Mouse (Mus musculus): ENCODE results near the gene Dnajc6. TPM values are rescaled to one million over a fixed set of nuclear protein-coding genes. Genes with fewer than 3 reads are reported as not detected.

Gene Dnajc6
- polyA plus RNA-seq, 1 experiment = 31.9 TPM

GRCm38 (mm10) chr4:101669811-101670210, 173.4 kb downstream of the Dnajc6 start:
- Histone ChIP-seq H3K4me1 (replicated peaks; ENCODE audit: control insufficient read depth, insufficient read depth, low read length) (no peaks in the 10 kb centered on the region), H3K4me3 (ENCODE audit: control insufficient read depth, insufficient read depth, low read length) (no peak overlapping the region), H3K27ac (ENCODE audit: control insufficient read depth, insufficient read depth, low read length) (no peak overlapping the region), H3K27me3 (ENCODE audit: control insufficient read depth, insufficient read depth, low read length) (no peaks in the 10 kb centered on the region), H3K36me3 (ENCODE audit: control insufficient read depth, insufficient read depth, low read length) (no peaks in the 10 kb centered on the region)
- DNase-seq = no peak
- TF ChIP-seq CTCF (IDR thresholded peaks at IDR 0.05; ENCODE audit: borderline replicate concordance, control insufficient read depth, extremely low read depth, insufficient read depth, low read length, poor library complexity) = no peak
- no peak for TF ChIP-seq POLR2A (IDR thresholded peaks at IDR 0.05; ENCODE audit: control insufficient read depth, extremely low read depth, insufficient read depth, low read length, poor library complexity)
- whole genome bisulfite sequencing = 86% methylated on average over 5 of the region's 5 CpGs

- H3K4me3 ChIP-seq (ENCODE audit: control insufficient read depth, insufficient read depth, low read length) = no peak overlapping the region
- TF ChIP-seq POLR2A (IDR thresholded peaks at IDR 0.05; ENCODE audit: control insufficient read depth, extremely low read depth, insufficient read depth, low read length, poor library complexity) (no peak), CTCF (IDR thresholded peaks at IDR 0.05; ENCODE audit: borderline replicate concordance, control insufficient read depth, extremely low read depth, insufficient read depth, low read length, poor library complexity) (no peak)
- no peak for DNase-seq
- no peaks in the 10 kb centered on the region for H3K36me3 ChIP-seq (ENCODE audit: control insufficient read depth, insufficient read depth, low read length)
- no peak overlapping the region for H3K27ac ChIP-seq (ENCODE audit: control insufficient read depth, insufficient read depth, low read length)
- WGBS = 91% methylated on average over 5 of the region's 5 CpGs
- no peaks in the 10 kb centered on the region for H3K27me3 ChIP-seq (ENCODE audit: control insufficient read depth, insufficient read depth, low read length)
- H3K4me1 ChIP-seq (replicated peaks; ENCODE audit: control insufficient read depth, insufficient read depth, low read length) = no peaks in the 10 kb centered on the region
These were observed 178.3 kb downstream of the Dnajc6 start for GRCm38 (mm10) chr4:101674790-101675189.

GRCm38 (mm10) chr4:101675726-101676125, 179.3 kb downstream of the Dnajc6 start:
- H3K36me3 ChIP-seq (ENCODE audit: control insufficient read depth, insufficient read depth, low read length) = no peaks in the 10 kb centered on the region
- H3K4me3 ChIP-seq (ENCODE audit: control insufficient read depth, insufficient read depth, low read length) = no peak overlapping the region
- H3K27ac ChIP-seq (ENCODE audit: control insufficient read depth, insufficient read depth, low read length) = no peak overlapping the region
- TF ChIP-seq CTCF (IDR thresholded peaks at IDR 0.05; ENCODE audit: borderline replicate concordance, control insufficient read depth, extremely low read depth, insufficient read depth, low read length, poor library complexity) (no peak), POLR2A (IDR thresholded peaks at IDR 0.05; ENCODE audit: control insufficient read depth, extremely low read depth, insufficient read depth, low read length, poor library complexity) (no peak)
- no peak for DNase-seq
- no peaks in the 10 kb centered on the region for H3K27me3 ChIP-seq (ENCODE audit: control insufficient read depth, insufficient read depth, low read length)
- 84% methylated on average over 4 of the region's 4 CpGs for WGBS
- no peaks in the 10 kb centered on the region for H3K4me1 ChIP-seq (replicated peaks; ENCODE audit: control insufficient read depth, insufficient read depth, low read length)

- no peaks in the 10 kb centered on the region for H3K36me3 ChIP-seq (ENCODE audit: control insufficient read depth, insufficient read depth, low read length)
- TF ChIP-seq POLR2A (IDR thresholded peaks at IDR 0.05; ENCODE audit: control insufficient read depth, extremely low read depth, insufficient read depth, low read length, poor library complexity) (no peak), CTCF (IDR thresholded peaks at IDR 0.05; ENCODE audit: borderline replicate concordance, control insufficient read depth, extremely low read depth, insufficient read depth, low read length, poor library complexity) (no peak)
- no peaks in the 10 kb centered on the region for H3K27me3 ChIP-seq (ENCODE audit: control insufficient read depth, insufficient read depth, low read length)
- no peak overlapping the region for H3K27ac ChIP-seq (ENCODE audit: control insufficient read depth, insufficient read depth, low read length)
- H3K4me1 ChIP-seq (replicated peaks; ENCODE audit: control insufficient read depth, insufficient read depth, low read length) = no peaks in the 10 kb centered on the region
- DNase-seq = no peak
- no peak overlapping the region for H3K4me3 ChIP-seq (ENCODE audit: control insufficient read depth, insufficient read depth, low read length)
- WGBS = 96% methylated on average over 4 of the region's 4 CpGs
These were observed 186.2 kb downstream of the Dnajc6 start for GRCm38 (mm10) chr4:101682620-101683019.

- TF ChIP-seq POLR2A (IDR thresholded peaks at IDR 0.05; ENCODE audit: control insufficient read depth, extremely low read depth, insufficient read depth, low read length, poor library complexity) = no peak
- no peak for TF ChIP-seq CTCF (IDR thresholded peaks at IDR 0.05; ENCODE audit: borderline replicate concordance, control insufficient read depth, extremely low read depth, insufficient read depth, low read length, poor library complexity)
- Histone ChIP-seq H3K4me1 (replicated peaks; ENCODE audit: control insufficient read depth, insufficient read depth, low read length) (no peaks in the 10 kb centered on the region), H3K36me3 (ENCODE audit: control insufficient read depth, insufficient read depth, low read length) (no peaks in the 10 kb centered on the region), H3K27ac (ENCODE audit: control insufficient read depth, insufficient read depth, low read length) (no peak overlapping the region), H3K4me3 (ENCODE audit: control insufficient read depth, insufficient read depth, low read length) (no peak overlapping the region), H3K27me3 (ENCODE audit: control insufficient read depth, insufficient read depth, low read length) (no peaks in the 10 kb centered on the region)
- 80% methylated on average over 3 of the region's 3 CpGs for WGBS
- DNase-seq = no peak
These were observed 186.6 kb downstream of the Dnajc6 start for GRCm38 (mm10) chr4:101683086-101683485.

- no peaks in the 10 kb centered on the region for H3K27me3 ChIP-seq (ENCODE audit: control insufficient read depth, insufficient read depth, low read length)
These were observed 188.4 kb downstream of the Dnajc6 start for GRCm38 (mm10) chr4:101684821-101685220.

GRCm38 (mm10) chr4:101686227-101686810, 189.9 kb downstream of the Dnajc6 start:
- Histone ChIP-seq H3K4me3 (ENCODE audit: control insufficient read depth, insufficient read depth, low read length) (no peak overlapping the region), H3K4me1 (replicated peaks; ENCODE audit: control insufficient read depth, insufficient read depth, low read length) (no peaks in the 10 kb centered on the region), H3K27ac (ENCODE audit: control insufficient read depth, insufficient read depth, low read length) (no peak overlapping the region), H3K27me3 (ENCODE audit: control insufficient read depth, insufficient read depth, low read length) (no peaks in the 10 kb centered on the region), H3K36me3 (ENCODE audit: control insufficient read depth, insufficient read depth, low read length) (no peaks in the 10 kb centered on the region)
- DNase-seq = no peak
- WGBS = 35% methylated on average over 13 of the region's 13 CpGs
- no peak for TF ChIP-seq CTCF (IDR thresholded peaks at IDR 0.05; ENCODE audit: borderline replicate concordance, control insufficient read depth, extremely low read depth, insufficient read depth, low read length, poor library complexity)
- TF ChIP-seq POLR2A (IDR thresholded peaks at IDR 0.05; ENCODE audit: control insufficient read depth, extremely low read depth, insufficient read depth, low read length, poor library complexity) = no peak

More at GRCm38 (mm10) chr4:101684821-101685220, 188.4 kb downstream of the Dnajc6 start:
- TF ChIP-seq POLR2A (IDR thresholded peaks at IDR 0.05; ENCODE audit: control insufficient read depth, extremely low read depth, insufficient read depth, low read length, poor library complexity) (no peak), CTCF (IDR thresholded peaks at IDR 0.05; ENCODE audit: borderline replicate concordance, control insufficient read depth, extremely low read depth, insufficient read depth, low read length, poor library complexity) (no peak)
- WGBS = 93% methylated on average over 3 of the region's 3 CpGs
- Histone ChIP-seq H3K27ac (ENCODE audit: control insufficient read depth, insufficient read depth, low read length) (no peak overlapping the region), H3K36me3 (ENCODE audit: control insufficient read depth, insufficient read depth, low read length) (no peaks in the 10 kb centered on the region), H3K4me1 (replicated peaks; ENCODE audit: control insufficient read depth, insufficient read depth, low read length) (no peaks in the 10 kb centered on the region), H3K4me3 (ENCODE audit: control insufficient read depth, insufficient read depth, low read length) (no peak overlapping the region)
- no peak for DNase-seq
